Mouse (Mus musculus) spleen, adult 2 months (tissue): ENCODE results near the gene Cfap69.

Experiments used
- CTCF ChIP-seq: fragments of 200-500 bp; IDR thresholded peaks from 2 replicates; pipeline ENCODE4 v1.5.1; 2011; ENCODE audit warnings: mild to moderate bottlenecking, inconsistent platforms; ENCODE audit not compliant: insufficient read depth, insufficient read length, insufficient replicate concordance; ENCODE audit errors: extremely low read depth
- POLR2A ChIP-seq: fragments of 200-500 bp; IDR thresholded peaks from 2 replicates; pipeline ENCODE4 v1.6.1; 2011; ENCODE audit warnings: low read depth, low read length, inconsistent platforms

DNA sequence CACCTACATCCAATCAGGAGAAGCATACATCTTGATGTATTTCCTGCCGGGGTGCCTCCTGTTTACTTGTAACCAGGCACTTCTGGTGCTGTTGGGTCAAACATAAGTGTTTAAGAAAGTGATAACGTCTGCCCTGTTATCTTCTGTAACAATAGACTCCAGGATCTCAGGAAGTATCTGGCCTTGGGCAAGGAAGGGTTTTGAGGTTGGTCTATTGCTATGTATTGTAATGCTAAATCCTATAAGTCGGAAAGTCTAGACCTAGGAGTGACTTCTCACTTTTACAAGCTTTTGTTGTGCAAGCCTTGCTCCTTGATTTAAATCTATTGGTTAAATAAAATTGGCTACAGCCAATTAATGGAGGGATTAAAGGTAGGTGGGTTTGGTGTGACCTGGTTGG, 34.8 kb upstream of the Cfap69 start:
- no peak for TF ChIP-seq POLR2A
- no peak for TF ChIP-seq CTCF
